ENCODE assay signal across 12 mouse cellular contexts in the genomic region with DNA sequence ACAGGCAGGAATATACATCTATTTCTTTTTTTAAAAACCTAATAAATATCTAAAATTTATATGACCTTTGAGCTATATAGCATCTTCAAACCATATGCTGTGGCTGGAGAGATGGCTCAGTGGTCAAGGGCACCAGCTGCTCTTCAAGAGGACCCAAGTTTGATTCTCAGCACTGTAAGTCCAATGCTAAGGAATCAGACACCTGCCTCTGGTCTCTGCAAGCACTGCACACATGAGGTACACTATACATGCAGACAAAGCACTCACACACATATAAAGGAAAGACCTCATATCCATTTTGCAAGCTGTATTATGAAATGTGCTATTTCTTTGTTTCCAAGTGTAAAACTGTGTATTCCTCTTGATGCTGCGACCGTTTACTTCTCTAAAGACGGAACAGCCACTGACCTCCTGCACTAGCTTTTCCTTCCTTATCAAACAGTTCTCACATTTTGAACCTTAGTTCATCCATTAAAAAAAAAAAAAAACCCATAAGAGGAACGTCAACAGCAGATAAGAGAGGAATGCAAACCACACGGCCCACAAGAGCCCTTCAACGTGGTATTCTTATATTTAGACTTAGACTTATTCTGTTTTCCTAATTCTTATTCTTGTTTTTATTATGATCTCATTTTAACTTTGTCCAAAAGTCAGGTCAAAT. TPM values are rescaled to one million over a fixed set of nuclear protein-coding genes. Genes with fewer than 3 reads are reported as not detected.
DNase-seq lines count a peak whose midpoint lies in the region; ATAC-seq and TF ChIP-seq lines count a peak whose summit lies in the region.
"Had no signal": no experiment of that assay in that cellular context is flagged by ENCODE, and none has a peak within 500 bp of the region (broad histone marks: within the 10 kb centered on the region; RNA-seq: fewer than 3 reads in every experiment).

No protein-coding gene starts in this region.

- peak overlapping the region; percentile 22; the same call in 1 of the 2 replicates for H3K27ac ChIP-seq in liver, postnatal 0 days (ENCODE audit: low read depth)
- H3K27ac ChIP-seq in hindbrain, embryonic 10.5 days: no peak overlapping the region
- H3K27ac ChIP-seq in midbrain, embryonic 13.5 days: no peak overlapping the region
- H3K27ac ChIP-seq: neural tube, embryonic 13.5 days had no signal

- no peak overlapping the region for H3ac ChIP-seq in myocyte (ENCODE audit: control insufficient read depth, insufficient read length)

- 18% methylated on average over 6 of the region's 6 CpGs for WGBS in liver, postnatal 0 days (ENCODE audit: insufficient replicate concordance)
- WGBS in hindbrain, embryonic 10.5 days: 90% methylated on average over 6 of the region's 6 CpGs
- WGBS in midbrain, embryonic 13.5 days: 89% methylated on average over 6 of the region's 6 CpGs

- peak; percentile 74 for ATAC-seq in granulocyte monocyte progenitor cell, adult 5-6 weeks (replicated peaks; ENCODE audit: poor library complexity, severe bottlenecking)
- ATAC-seq in liver, postnatal 0 days: peak; percentile 36; the same call in 1 of the 2 replicates
- ATAC-seq in midbrain, embryonic 13.5 days: no peak

- TF ChIP-seq CTCF in liver, postnatal 0 days (IDR thresholded peaks at IDR 0.05; ENCODE audit: low read depth): no peak

- H3K9ac ChIP-seq in liver, postnatal 0 days (replicated peaks): no peak overlapping the region
- no peak overlapping the region for H3K9ac ChIP-seq in midbrain, embryonic 13.5 days (replicated peaks)
- H3K9ac ChIP-seq: neural tube, embryonic 13.5 days had no signal

- DNase-seq in lung, adult 18-20 months: peak; percentile 48 to 52
- no peak for DNase-seq in lung, postnatal 4 days
- DNase-seq in liver, postnatal 0 days: no peak
- no peak for DNase-seq in hindbrain, embryonic 10.5 days (ENCODE audit: low spot score)
- DNase-seq: retina, postnatal 1 day; spleen, adult 18-20 months had no signal

- H3K79me2 ChIP-seq in myocyte (ENCODE audit: control insufficient read depth, insufficient read depth): peaks cover 31% of the 10 kb centered on the region

- H3K27me3 ChIP-seq in liver, postnatal 0 days (ENCODE audit: insufficient read depth, low read length): no peaks in the 10 kb centered on the region
- no peaks in the 10 kb centered on the region for H3K27me3 ChIP-seq in myocyte (ENCODE audit: control insufficient read depth, insufficient read depth, insufficient read length)
- H3K27me3 ChIP-seq in hindbrain, embryonic 10.5 days (ENCODE audit: insufficient read depth, poor library complexity, severe bottlenecking): no peaks in the 10 kb centered on the region
- H3K27me3 ChIP-seq in midbrain, embryonic 13.5 days: no peaks in the 10 kb centered on the region
- H3K27me3 ChIP-seq: neural tube, embryonic 13.5 days had no signal

- TF ChIP-seq POLR2A in myocyte (IDR thresholded peaks at IDR 0.05; ENCODE audit: insufficient read length, low read depth): no peak

- TF ChIP-seq EP300 in liver, postnatal 0 days (IDR thresholded peaks at IDR 0.05; ENCODE audit: low read depth): peak; percentile 72

- peak overlapping the region; percentile 10; the same call in 1 of the 2 replicates for H3K4me2 ChIP-seq in liver, postnatal 0 days (ENCODE audit: low read depth, low read length)
- peak overlapping the region; percentile 37 for H3K4me2 ChIP-seq in myocyte (ENCODE audit: low read depth)
- H3K4me2 ChIP-seq in midbrain, embryonic 13.5 days (replicated peaks): no peak overlapping the region
- H3K4me2 ChIP-seq: midbrain, embryonic 11.5 days; neural tube, embryonic 13.5 days had no signal

- H3K9me3 ChIP-seq in liver, postnatal 0 days (ENCODE audit: low read length): no peaks in the 10 kb centered on the region
- H3K9me3 ChIP-seq in hindbrain, embryonic 10.5 days: no peaks in the 10 kb centered on the region
- H3K9me3 ChIP-seq in midbrain, embryonic 13.5 days: no peaks in the 10 kb centered on the region
- H3K9me3 ChIP-seq: neural tube, embryonic 13.5 days had no signal

- peaks cover 14% of the 10 kb centered on the region; the same call in 1 of the 2 replicates for H3K36me3 ChIP-seq in liver, postnatal 0 days (replicated peaks; ENCODE audit: insufficient read depth, low read length)
- peaks cover 15% of the 10 kb centered on the region for H3K36me3 ChIP-seq in myocyte (ENCODE audit: control insufficient read depth, insufficient read depth)
- H3K36me3 ChIP-seq in hindbrain, embryonic 10.5 days: peaks cover 13% of the 10 kb centered on the region
- H3K36me3 ChIP-seq in midbrain, embryonic 13.5 days: peaks cover 12% of the 10 kb centered on the region; the same call in 1 of the 2 replicates

- peaks cover 10% of the 10 kb centered on the region; the same call in 1 of the 2 replicates for H3K4me1 ChIP-seq in liver, postnatal 0 days (ENCODE audit: insufficient read depth)
- H3K4me1 ChIP-seq in hindbrain, embryonic 10.5 days (replicated peaks): no peaks in the 10 kb centered on the region
- no peaks in the 10 kb centered on the region for H3K4me1 ChIP-seq in midbrain, embryonic 13.5 days (replicated peaks)
- H3K4me1 ChIP-seq: neural tube, embryonic 13.5 days had no signal

- no peak overlapping the region for H3K4me3 ChIP-seq in liver, postnatal 0 days (ENCODE audit: low read depth, low read length)
- no peak overlapping the region for H3K4me3 ChIP-seq in myocyte
- no peak overlapping the region for H3K4me3 ChIP-seq in hindbrain, embryonic 10.5 days
- H3K4me3 ChIP-seq in midbrain, embryonic 13.5 days (replicated peaks): no peak overlapping the region
- H3K4me3 ChIP-seq: erythroblast, embryonic 14.5 days; neural tube, embryonic 13.5 days had no signal

TF ChIP-seq in myocyte, 11 proteins besides CTCF, POLR2A, EP300 and RAD21:
- no peak for TF ChIP-seq REST (IDR thresholded peaks at IDR 0.05; ENCODE audit: insufficient read depth, insufficient read length)
- TF ChIP-seq E2F4 (IDR thresholded peaks at IDR 0.05; ENCODE audit: insufficient read depth): no peak
- no peak for TF ChIP-seq TCF3 (IDR thresholded peaks at IDR 0.05; ENCODE audit: insufficient read length, low read depth)
- no peak for TF ChIP-seq MAX (IDR thresholded peaks at IDR 0.05; ENCODE audit: low read depth)
- TF ChIP-seq POLR2AphosphoS2 (IDR thresholded peaks at IDR 0.05; ENCODE audit: insufficient read length, low read depth): no peak
- no peak for TF ChIP-seq MYOD1 (IDR thresholded peaks at IDR 0.05; ENCODE audit: control insufficient read depth in 1 of 3, insufficient read length in 2 of 3, low read depth in 2 of 3)
- no peak for TF ChIP-seq MYOG (IDR thresholded peaks at IDR 0.05; ENCODE audit: control insufficient read depth in 1 of 3, insufficient read depth in 1 of 3, insufficient read length in 2 of 3, low read depth in 2 of 3)
- no peak for TF ChIP-seq SRF (IDR thresholded peaks at IDR 0.05; ENCODE audit: control insufficient read depth, insufficient read length, low read depth)

RNA-seq across cellular contexts. Expression of gene Csgalnact2, which starts 11.0 kb away (rescaled TPM):
- 117 and 137 TPM in 2 replicates for total RNA-seq in granulocyte monocyte progenitor cell, adult 5-6 weeks (2014; fragmentation: Nextera tagmentation)
- 228 and 243 TPM in 2 replicates for total RNA-seq in granulocyte monocyte progenitor cell, adult 5-6 weeks (2017)
- 6.1 and 6.3 TPM in 2 replicates for polyA plus RNA-seq in liver, postnatal 0 days (2015; fragmentation: Nextera tagmentation; extraction: Ambion mirVana)
- polyA plus RNA-seq in myocyte (2012; fragmentation: generic; extraction: Trizol): 5.8 TPM
- 5.3 TPM in 2 replicates for polyA plus RNA-seq in hindbrain, embryonic 10.5 days (2016; fragmentation: Nextera tagmentation; extraction: Ambion mirVana)
- polyA plus RNA-seq in midbrain, embryonic 13.5 days (2015; fragmentation: Nextera tagmentation; extraction: Ambion mirVana): 6.9 and 8.4 TPM in 2 replicates

Comparison
In these comparisons a context has a peak if more than half of its experiments do, and no peak if none do; other contexts are left out.
1. DNase-seq: peak in lung, adult 18-20 months (2 of 2); none in lung, postnatal 4 days (0 of 2), liver, postnatal 0 days (single experiment) and hindbrain, embryonic 10.5 days (single experiment).